Mouse (Mus musculus): ENCODE measurements around the gene Pid1. TPM values are rescaled to one million over a fixed set of nuclear protein-coding genes. Genes with fewer than 3 reads are reported as not detected.

Pid1 gene
- 189 TPM for polyA plus RNA-seq (2014; fragmentation: Illumina TruSeq; extraction: RNeasy Lipid Tissue Mini Kit (QIAGEN cat#74804); ENCODE audit: low read depth, low replicate concordance)

GRCm38 (mm10) chr1:84363967-84364366 is at the start of gene Pid1:
TSS of gene Pid1 (minus strand) at chr1:84364180.

Data from liver, adult 10 weeks (tissue).